Mouse (Mus musculus) forebrain, postnatal 0 days (tissue): ENCODE results near the gene Nipal1. TPM values are rescaled to one million over a fixed set of nuclear protein-coding genes. Genes with fewer than 3 reads are reported as not detected.

Source experiments
- ATAC-seq: fragments of 200-750 bp; cut with Nextera tagmentation; 2 replicates; pipeline ENCODE4 v1.8.0; 2017; ENCODE audit warnings: mild to moderate bottlenecking, moderate library complexity
- DNase-seq: peaks from one replicate; pipeline ENCODE4 v3.0.0-alpha.2; 2015
- H3K27ac ChIP-seq: fragments of 300-500 bp; sonication (generic); 2 replicates; pipeline ENCODE4 v1.5.1; 2014; ENCODE audit warnings: low read depth, mild to moderate bottlenecking, antibody characterized with exemption, low read length, moderate library complexity, mixed read lengths
- H3K27me3 ChIP-seq: fragments of 300-500 bp; sonication (generic); 2 replicates; pipeline ENCODE4 v1.6.1; 2014; ENCODE audit warnings: mild to moderate bottlenecking, low read length, mixed read lengths; ENCODE audit not compliant: insufficient read depth
- H3K36me3 ChIP-seq: fragments of 300-500 bp; sonication (generic); 2 replicates; pipeline ENCODE4 v1.6.1; 2014; ENCODE audit warnings: mild to moderate bottlenecking, moderate library complexity; ENCODE audit not compliant: insufficient read depth
- H3K4me1 ChIP-seq: fragments of 300-500 bp; sonication (generic); 2 replicates; pipeline ENCODE4 v1.6.1; 2014; ENCODE audit warnings: antibody characterized with exemption; ENCODE audit not compliant: insufficient read depth
- H3K4me2 ChIP-seq: fragments of 300-500 bp; sonication (generic); 2 replicates; pipeline ENCODE4 v1.6.1; 2014; ENCODE audit warnings: low read depth, mild to moderate bottlenecking, moderate library complexity
- H3K4me3 ChIP-seq: fragments of 300-500 bp; sonication (generic); 2 replicates; pipeline ENCODE4 v1.5.1; 2014; ENCODE audit warnings: low read depth, low read length, mixed read lengths
- H3K9ac ChIP-seq: fragments of 300-500 bp; sonication (generic); 2 replicates; pipeline ENCODE4 v1.6.1; 2014; ENCODE audit warnings: mild to moderate bottlenecking
- H3K9me3 ChIP-seq: fragments of 300-500 bp; sonication (generic); 2 replicates; pipeline ENCODE4 v1.6.1; 2016; ENCODE audit warnings: low read length
- CTCF ChIP-seq: sonication (generic); IDR thresholded peaks from 2 replicates; pipeline ENCODE4 v1.5.1; 2016; ENCODE audit warnings: antibody characterized with exemption, control low read depth, low read depth
- WGBS: fragments of 180-500 bp; shearing (Covaris S2); extraction: QIAGEN DNeasy Blood & Tissue Kit; methylation state at CpG from one replicate; pipeline ENCODE4 v1.1.7; 2014; 5-methylcytosine and 5-hydroxymethylcytosine counted together
- polyA plus RNA-seq: library from polyadenylated mRNA; unstranded; fragments of >200 nt; fragmentation: Nextera tagmentation; extraction: Ambion mirVana; gene quantifications from 2 replicates; pipeline ENCODE4 v1.2.1, GENCODE M21; 2015
- total RNA-seq: library from RNA; depleted of rRNA; stranded (reverse); fragments of >200 nt; gene quantifications from 2 replicates; pipeline ENCODE4 v1.2.3, GENCODE M21; 2014

The Nipal1 gene
- total and polyA plus RNA-seq, 2 experiments from 2014 or later, result 0.05 to 0.44 TPM

DNA sequence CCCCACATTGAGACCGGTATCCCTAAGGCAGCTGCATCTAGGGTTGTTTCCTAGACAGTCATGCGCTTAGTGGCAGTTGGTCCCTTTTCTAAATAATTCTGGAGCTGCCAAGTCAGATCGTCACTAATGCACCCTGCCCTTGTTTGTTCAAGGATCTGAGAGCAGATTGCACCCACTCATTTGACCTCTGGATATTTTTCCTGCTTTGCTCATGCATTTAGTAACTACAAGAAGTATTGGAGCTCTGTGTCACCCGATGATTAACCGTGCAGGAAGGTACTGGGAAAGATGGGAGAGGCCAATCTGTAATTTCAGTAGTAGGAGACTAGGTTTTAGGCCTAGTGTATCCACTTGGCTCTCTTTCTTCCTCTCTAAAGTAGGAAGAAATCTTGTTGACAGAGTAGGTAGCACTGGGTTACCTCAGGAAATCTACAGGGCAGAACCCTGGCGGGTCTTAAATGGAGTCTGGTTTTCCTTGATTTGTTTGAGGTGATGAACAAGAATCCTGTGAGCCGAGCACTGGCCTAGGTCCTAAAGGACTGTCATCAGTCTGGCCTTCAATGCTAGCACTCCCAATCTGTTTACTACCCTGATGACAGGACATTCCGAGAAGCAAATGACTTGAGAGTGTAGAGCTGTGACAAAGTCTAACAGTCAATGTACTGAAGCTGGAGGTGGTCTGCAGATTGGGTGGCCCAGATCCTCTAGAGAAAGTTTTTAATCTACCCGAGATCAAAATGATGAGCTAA is 1.6 kb downstream of the Nipal1 start:
- WGBS, result 86% methylated on average over 9 of the region's 9 CpGs
- H3K27me3 ChIP-seq, result peaks cover 15% of the 10 kb centered on the region

DNA sequence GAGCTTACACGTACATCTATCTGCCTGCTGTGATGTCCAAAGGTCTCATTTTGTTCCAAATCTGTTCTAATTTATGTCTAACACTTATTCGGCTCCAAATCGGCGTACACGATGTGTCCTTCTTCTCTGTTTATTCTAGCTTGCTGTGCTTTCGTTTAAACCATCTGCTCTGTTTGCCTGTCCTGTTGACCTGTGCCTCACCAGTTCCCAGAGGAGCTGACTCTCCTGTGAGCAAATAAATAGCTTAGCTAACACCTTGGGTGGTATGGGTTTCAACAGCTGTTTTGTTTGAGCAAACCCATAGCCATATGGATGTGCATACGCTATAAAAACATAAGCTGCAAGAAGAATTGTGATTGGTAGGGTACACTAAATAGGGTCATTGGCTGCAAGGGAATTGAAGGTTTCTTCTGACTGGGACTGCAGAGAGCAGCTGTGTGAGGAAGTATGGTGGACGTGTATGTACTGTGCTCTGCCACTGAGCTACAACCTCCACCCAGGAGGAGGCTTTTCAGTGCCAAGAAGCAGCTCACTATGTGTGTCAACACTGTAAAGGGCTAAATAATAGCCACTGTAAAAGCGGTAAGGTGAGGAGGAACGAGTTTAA is 5.6 kb downstream of the Nipal1 start:
- Histone ChIP-seq H3K4me1 (no peaks in the 10 kb centered on the region), H3K9ac (no peak overlapping the region), H3K36me3 (no peaks in the 10 kb centered on the region), H3K27ac (no peak overlapping the region), H3K4me2 (no peak overlapping the region), H3K27me3 (peaks cover 6% of the 10 kb centered on the region), H3K9me3 (no peaks in the 10 kb centered on the region), H3K4me3 (no peak overlapping the region)
- no peak for ATAC-seq
- no peak for TF ChIP-seq CTCF
- WGBS, result 54% methylated on average over 10 of the region's 10 CpGs
- DNase-seq, result no peak

More for the DNA sequence above, 1.6 kb downstream of the Nipal1 start:
- Histone ChIP-seq H3K9me3 (no peaks in the 10 kb centered on the region), H3K4me1 (no peaks in the 10 kb centered on the region), H3K27ac (no peak overlapping the region), H3K9ac (no peak overlapping the region), H3K4me3 (no peak overlapping the region), H3K36me3 (no peaks in the 10 kb centered on the region), H3K4me2 (no peak overlapping the region)
- no peak for TF ChIP-seq CTCF
- DNase-seq (no peak), ATAC-seq (no peak)

DNA sequence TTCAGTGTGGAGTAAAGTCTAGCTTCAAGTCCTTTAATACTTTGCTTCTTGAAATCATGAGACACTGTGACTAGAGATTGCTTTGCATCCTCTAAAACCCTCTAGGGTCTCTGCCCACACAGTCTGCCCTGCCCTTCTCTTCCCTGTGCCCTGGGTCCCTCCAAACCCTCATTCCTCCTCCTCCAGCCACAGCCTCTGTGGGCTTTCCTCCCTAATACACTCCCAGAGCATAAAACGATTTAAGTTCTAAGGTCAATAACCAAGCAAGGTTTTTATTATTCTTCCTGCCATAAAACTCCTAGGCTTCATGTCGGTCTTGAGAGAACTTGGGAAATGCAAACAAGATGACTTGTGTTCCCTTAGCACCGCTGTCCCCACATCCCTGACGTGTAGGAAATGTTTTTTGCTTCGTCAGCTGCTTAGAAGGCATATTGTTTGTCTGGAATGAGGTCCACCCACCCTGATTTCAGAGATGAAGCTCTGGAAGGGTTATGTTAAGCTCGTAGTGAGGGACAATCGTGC is 8.7 kb downstream of the Nipal1 start:
- H3K4me2 ChIP-seq, result no peak overlapping the region
- DNase-seq (no peak), ATAC-seq (no peak)
- no peaks in the 10 kb centered on the region for H3K27me3 ChIP-seq
- H3K36me3 ChIP-seq, result no peaks in the 10 kb centered on the region
- no peak overlapping the region for H3K27ac ChIP-seq
- H3K9me3 ChIP-seq, result no peaks in the 10 kb centered on the region
- no peak overlapping the region for H3K9ac ChIP-seq
- WGBS, result 65% methylated on average over 7 of the region's 7 CpGs
- no peak for TF ChIP-seq CTCF
- no peak overlapping the region for H3K4me3 ChIP-seq
- H3K4me1 ChIP-seq, result no peaks in the 10 kb centered on the region

DNA sequence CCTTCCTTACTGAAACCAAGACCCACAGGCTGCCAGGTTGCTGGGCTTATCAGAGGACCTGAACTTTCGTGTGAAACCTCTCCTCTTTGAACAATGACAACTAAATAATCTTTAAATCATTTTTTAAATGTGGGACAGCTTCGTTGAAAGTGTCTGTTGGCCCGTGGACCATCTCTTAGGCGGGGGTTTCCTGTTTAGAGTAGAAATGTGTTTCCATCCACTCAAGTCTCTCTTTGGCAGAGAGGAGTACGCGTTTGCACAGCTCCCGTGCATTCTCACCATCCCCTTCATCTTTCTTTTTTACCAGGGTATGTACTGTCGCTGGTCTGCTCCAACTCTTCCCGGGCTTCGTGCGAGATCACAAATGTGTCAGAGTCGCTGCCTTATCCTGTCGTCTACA is 10.8 kb downstream of the Nipal1 start:
- no peaks in the 10 kb centered on the region for H3K9me3 ChIP-seq
- no peak overlapping the region for H3K9ac ChIP-seq
- WGBS, result 91% methylated on average over 13 of the region's 13 CpGs
- ATAC-seq, result no peak
- no peaks in the 10 kb centered on the region for H3K36me3 ChIP-seq
- no peaks in the 10 kb centered on the region for H3K4me1 ChIP-seq
- H3K4me2 ChIP-seq, result no peak overlapping the region
- H3K27me3 ChIP-seq, result no peaks in the 10 kb centered on the region
- TF ChIP-seq CTCF, result no peak
- no peak overlapping the region for H3K27ac ChIP-seq
- no peak overlapping the region for H3K4me3 ChIP-seq
- no peak for DNase-seq

DNA sequence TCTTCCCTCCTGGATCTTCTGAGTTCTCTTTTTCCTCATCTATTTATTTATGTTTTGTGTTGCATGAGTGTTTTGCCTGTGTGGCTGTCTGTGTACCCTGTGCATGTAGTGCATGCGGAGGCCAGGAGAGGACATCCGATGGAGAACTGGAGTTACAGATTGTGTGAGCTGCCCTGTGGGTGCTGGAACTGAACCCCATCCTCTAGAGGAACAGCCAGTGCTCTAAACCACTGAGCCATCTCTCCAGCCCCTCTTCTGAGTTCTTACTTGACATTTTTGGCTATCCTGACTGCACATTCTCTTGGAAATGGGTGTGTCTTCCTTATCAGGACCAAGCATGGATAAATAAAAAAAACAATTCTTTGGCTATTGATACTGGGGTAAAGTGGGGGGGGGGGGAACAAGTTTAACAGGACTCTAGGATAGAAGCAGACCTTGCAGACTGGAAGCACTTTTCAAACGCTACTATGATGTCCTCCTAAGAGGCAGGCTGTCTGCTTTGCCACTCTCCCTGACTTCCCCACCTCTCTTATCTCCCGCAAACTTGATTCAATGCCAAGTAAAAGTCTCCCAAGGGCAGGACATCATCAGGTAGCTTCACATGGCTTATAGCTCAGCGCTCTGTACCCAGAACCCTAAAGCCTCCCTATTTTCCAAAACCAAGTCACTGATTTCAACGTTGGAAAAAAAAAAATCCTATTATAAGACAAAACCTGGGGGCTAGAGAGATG is 13.6 kb downstream of the Nipal1 start:
- WGBS, result 87% methylated on average over 6 of the region's 6 CpGs

DNA sequence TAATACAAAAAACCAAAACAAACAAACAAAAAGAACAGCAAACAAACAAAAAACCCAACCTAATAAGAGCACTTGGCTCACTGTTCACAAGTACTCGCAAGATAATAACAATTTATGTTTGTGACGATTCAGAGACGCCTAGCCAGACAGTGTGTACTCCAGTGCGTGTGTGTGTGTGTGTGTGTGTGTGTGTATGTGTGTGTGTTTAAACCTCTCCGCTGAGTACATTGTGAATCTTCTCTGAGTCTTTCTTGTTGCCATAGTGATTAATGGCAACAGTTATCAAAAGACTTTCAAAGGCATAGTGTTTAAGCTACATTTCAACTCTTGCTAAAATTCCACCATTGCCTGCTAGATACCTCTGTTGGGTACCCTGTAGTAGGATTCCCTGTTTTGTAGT is 16.5 kb downstream of the Nipal1 start:
- Histone ChIP-seq H3K4me1 (no peaks in the 10 kb centered on the region), H3K27ac (no peak overlapping the region), H3K4me3 (no peak overlapping the region), H3K9ac (no peak overlapping the region), H3K4me2 (no peak overlapping the region), H3K36me3 (no peaks in the 10 kb centered on the region), H3K27me3 (no peaks in the 10 kb centered on the region), H3K9me3 (no peaks in the 10 kb centered on the region)
- 70% methylated on average over 5 of the region's 5 CpGs for WGBS
- no peak for TF ChIP-seq CTCF
- DNase-seq, result peak; percentile 13
- ATAC-seq, result peak; percentile 67

More for the DNA sequence above, 13.6 kb downstream of the Nipal1 start:
- no peak overlapping the region for H3K4me3 ChIP-seq
- ATAC-seq (no peak), DNase-seq (no peak)
- no peaks in the 10 kb centered on the region for H3K27me3 ChIP-seq
- no peaks in the 10 kb centered on the region for H3K9me3 ChIP-seq
- no peak for TF ChIP-seq CTCF
- no peaks in the 10 kb centered on the region for H3K4me1 ChIP-seq
- no peak overlapping the region for H3K4me2 ChIP-seq
- H3K36me3 ChIP-seq, result no peaks in the 10 kb centered on the region
- H3K27ac ChIP-seq, result no peak overlapping the region
- no peak overlapping the region for H3K9ac ChIP-seq

DNA sequence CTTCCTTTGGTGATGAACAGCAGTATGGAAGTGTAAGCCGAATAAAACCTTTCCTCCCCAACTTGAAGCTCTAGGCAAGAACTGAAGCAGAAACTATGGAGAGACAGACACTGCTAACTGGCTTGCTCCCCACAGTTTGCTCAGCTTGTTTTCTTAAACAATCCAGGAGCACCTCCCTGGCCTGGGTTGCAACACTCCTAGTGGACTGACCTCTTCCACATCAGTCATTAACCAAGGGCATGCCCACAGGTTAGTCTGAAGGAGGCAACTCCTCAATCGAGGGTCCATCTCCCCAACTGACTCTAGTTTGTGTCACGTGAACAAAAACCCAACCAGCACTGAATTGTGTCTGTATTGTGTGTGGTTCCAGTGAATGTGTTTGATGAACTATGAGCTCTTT is 17.3 kb downstream of the Nipal1 start:
- no peaks in the 10 kb centered on the region for H3K36me3 ChIP-seq
- H3K4me2 ChIP-seq, result no peak overlapping the region
- no peaks in the 10 kb centered on the region for H3K4me1 ChIP-seq
- DNase-seq, result no peak
- no peak overlapping the region for H3K27ac ChIP-seq
- no peaks in the 10 kb centered on the region for H3K27me3 ChIP-seq
- H3K4me3 ChIP-seq, result no peak overlapping the region
- no peak overlapping the region for H3K9ac ChIP-seq
- ATAC-seq, result no peak
- TF ChIP-seq CTCF, result no peak
- 59% methylated on average over 3 of the region's 3 CpGs for WGBS
- no peaks in the 10 kb centered on the region for H3K9me3 ChIP-seq
